Mouse (Mus musculus) adrenal gland, postnatal 25 days (tissue): ENCODE results near the gene Armc8. TPM values are rescaled to one million over a fixed set of nuclear protein-coding genes. Genes with fewer than 3 reads are reported as not detected.
A peak's percentile ranks its signal among the peaks of the same experiment; 100 is the strongest.

Experiments
- DNase-seq: peaks from one replicate; pipeline ENCODE4 v3.0.0; 2021; ENCODE audit warnings: mixed read lengths
- total RNA-seq: library from RNA; stranded (reverse); gene quantifications from 2 replicates; pipeline ENCODE4 v1.2.3, GENCODE M21; 2021

Armc8 gene
- total RNA-seq, 1 experiment from 2014 or later: 50.0 TPM

- no peak for DNase-seq
These were observed 62.8 kb downstream of the Armc8 start for GRCm38 (mm10) chr9:99505875-99506274.

DNA sequence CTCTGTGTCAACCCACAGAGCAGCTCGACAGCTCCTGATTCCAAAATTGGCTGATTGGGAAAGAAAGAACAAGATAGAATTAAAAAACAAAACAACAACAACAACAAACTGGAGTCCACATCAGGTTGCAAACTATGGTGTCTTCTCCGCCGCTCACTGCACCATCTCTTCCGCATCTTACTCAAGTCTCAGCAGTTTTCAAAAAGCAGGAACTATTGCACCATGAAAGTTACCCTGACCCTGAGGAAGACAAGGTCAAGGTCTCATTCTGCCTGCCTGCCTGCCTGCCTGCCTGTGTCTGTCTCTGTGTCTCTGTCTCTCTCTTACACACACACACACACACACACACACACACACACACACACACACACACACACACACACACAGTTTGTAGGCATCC, 69.4 kb downstream of the Armc8 start:
- DNase-seq: no peak

- DNase-seq: no peak
These were observed 76.0 kb downstream of the Armc8 start for GRCm38 (mm10) chr9:99492634-99493200.

GRCm38 (mm10) chr9:99491050-99491449, 77.6 kb downstream of the Armc8 start:
- no peak for DNase-seq

- no peak for DNase-seq
These were observed 80.9 kb downstream of the Armc8 start for GRCm38 (mm10) chr9:99487841-99488240.

GRCm38 (mm10) chr9:99487126-99487695, 81.5 kb downstream of the Armc8 start:
- DNase-seq: no peak

GRCm38 (mm10) chr9:99485144-99485543, 83.6 kb downstream of the Armc8 start:
- DNase-seq: no peak

- DNase-seq: no peak
These were observed 84.1 kb downstream of the Armc8 start for GRCm38 (mm10) chr9:99484632-99485031.

DNA sequence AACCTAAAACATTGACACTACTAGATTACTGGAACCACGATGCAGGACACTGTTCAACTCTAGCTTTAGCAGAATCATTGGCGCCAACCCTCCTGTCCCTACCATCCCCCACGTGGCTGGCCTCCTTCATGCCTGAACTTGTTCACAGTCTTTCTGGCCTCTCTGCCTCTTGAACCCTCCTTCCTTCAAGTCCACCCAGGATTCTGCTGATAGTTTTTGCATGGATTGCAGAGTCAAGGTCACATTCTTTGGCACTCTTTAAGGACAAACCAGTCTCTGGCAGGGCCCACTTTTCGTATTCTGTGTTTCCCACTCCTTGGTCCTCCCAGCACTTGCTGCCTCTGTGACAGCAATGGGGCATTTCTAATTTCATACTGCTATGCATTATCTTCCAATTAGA, 85.5 kb downstream of the Armc8 start:
- peak; percentile 28 for DNase-seq

DNA sequence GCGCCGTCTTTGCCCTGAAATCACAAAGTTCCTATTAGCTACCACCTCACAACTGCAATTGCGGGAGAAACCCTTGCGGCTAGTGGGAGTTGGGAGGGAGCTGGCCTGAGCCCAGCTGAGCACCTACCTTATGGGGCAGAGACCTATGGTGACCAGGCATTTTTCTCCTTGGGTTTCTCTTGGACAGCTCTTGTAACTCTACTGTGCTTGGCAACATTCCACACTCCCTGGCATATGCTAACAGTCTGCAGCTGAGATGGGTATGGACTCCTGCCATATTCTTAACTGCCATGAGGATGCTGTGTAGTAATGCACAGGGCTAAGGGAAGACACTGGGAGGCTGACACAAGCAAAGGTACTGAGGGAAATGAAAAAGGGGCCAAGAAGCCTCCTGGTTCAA, 87.9 kb downstream of the Armc8 start:
- DNase-seq: peak; percentile 15

DNA sequence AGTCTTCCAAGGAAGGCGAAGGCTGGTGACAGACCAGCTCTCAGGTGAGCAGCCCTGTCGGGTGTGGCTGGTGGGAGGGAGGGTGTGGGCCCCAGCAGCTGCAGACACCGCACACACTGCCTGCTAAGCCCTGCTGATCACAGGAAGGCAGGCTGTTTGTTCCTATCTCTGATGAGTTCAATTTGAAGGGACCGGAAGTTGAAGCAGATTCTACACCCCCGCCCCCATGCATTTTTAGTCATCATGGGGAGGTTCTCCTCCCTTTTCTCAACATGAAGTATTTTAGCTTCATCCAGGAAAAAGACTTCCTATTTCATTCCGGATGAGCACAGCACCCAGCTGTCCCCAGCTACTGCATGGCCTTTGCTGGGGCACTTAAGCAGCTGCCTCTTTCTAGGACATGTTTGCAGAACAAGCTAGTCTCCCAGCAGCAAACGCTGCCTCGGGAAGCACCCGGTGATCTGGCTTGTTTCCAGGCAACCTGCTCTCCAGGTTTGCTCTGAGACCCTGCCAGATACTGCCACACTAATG, 89.5 kb downstream of the Armc8 start:
- no peak for DNase-seq

DNA sequence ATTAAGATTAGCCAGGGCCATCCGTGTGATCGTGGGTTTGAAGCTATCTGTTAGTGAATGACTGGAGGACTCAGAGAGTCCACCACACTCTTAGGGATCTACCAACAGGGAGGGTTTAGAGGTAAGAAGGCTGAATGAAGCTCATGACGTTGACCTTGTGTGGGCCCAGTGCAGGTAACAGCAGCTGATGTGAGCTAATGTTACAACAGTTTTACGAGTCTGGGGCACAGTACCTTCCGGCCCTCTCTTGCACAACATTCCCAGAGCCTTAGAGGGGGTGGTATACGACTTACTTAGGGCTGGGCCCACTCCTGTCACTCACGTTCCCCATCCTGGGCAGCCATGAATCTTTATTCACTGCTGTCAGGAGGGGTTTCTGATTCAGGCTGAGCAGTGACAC, 97.4 kb downstream of the Armc8 start:
- DNase-seq: no peak

GRCm38 (mm10) chr9:99470347-99471092, 98.2 kb downstream of the Armc8 start:
- no peak for DNase-seq

DNA sequence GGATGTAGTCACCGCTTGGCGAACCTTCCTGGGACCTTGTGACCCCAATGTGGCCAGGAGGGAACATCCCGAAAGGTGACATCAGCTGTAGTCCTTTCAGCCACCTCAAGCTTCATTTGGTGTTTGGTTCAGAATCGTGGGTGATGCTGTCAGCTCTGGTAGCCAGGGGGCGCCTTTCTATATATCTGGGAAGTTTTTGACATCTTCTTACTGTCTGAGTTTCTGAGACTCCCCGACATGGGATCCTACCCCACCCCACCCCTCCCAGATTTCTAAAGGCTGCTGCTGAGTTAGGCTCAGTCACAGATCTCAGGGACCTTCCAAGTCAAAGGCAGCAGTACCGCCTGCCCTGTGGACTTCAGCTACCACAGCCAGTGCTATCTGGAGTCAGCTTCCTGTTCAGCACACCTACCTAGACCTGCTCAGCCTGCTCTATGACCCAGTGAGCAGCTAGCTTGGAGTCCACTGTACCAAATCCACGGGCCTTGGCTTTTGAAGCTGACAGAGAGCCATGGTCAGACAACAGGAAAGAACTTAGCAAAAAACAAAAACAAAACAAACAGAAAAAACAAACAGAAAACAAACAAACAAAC, 98.9 kb downstream of the Armc8 start:
- peak; percentile 39 for DNase-seq

DNA sequence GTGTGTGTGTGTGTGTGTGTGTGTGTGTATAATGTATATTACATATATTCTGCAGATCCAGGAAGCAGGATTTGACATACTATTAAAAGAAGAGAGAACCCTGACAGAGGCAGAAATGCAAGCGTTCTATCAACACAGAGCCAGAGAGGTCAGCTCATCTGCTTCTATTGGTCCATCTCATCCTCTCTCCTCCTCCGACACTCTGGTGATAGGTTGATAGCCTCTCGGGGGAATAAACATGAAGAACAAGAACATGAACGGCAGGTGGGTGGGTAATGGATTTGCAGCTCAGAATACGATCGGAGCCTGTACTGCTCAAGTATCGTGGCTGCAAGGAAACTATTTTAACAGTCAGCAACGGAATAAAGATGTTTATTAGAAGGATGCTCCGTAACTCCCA, 100.1 kb downstream of the Armc8 start:
- no peak for DNase-seq

- no peak for DNase-seq
These were observed 103.8 kb downstream of the Armc8 start for GRCm38 (mm10) chr9:99464876-99465275.

GRCm38 (mm10) chr9:99459730-99460129, 109.0 kb downstream of the Armc8 start:
- no peak for DNase-seq

GRCm38 (mm10) chr9:99458529-99459208, 110.0 kb downstream of the Armc8 start:
- peak; percentile 77 for DNase-seq

- DNase-seq: no peak
These were observed 114.5 kb downstream of the Armc8 start for GRCm38 (mm10) chr9:99454211-99454610.

DNA sequence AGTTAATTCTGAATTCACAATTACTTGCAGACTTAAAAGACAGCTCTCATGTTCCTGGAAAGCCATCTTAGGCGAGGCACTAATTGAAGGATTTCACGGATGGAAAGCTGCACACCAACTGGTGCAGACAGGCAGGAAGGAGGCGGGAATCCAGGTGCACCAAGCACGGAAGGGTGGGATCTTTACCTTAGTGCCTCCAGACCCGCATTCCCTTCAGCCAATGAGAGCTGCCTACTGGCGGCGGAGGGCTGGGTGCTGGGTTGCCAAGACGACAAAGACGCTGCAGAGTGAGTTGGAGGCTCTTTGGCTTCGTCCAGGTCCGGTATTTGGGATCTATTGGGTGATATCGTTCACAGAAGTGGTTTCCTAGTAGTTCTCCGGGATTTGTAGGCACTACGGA, 117.5 kb downstream of the Armc8 start, which contains the start of gene Nme9:
Gene Nme9, plus strand, starts transcription at position 315 of the 400 bp plus-strand sequence.
- DNase-seq: no peak

DNA sequence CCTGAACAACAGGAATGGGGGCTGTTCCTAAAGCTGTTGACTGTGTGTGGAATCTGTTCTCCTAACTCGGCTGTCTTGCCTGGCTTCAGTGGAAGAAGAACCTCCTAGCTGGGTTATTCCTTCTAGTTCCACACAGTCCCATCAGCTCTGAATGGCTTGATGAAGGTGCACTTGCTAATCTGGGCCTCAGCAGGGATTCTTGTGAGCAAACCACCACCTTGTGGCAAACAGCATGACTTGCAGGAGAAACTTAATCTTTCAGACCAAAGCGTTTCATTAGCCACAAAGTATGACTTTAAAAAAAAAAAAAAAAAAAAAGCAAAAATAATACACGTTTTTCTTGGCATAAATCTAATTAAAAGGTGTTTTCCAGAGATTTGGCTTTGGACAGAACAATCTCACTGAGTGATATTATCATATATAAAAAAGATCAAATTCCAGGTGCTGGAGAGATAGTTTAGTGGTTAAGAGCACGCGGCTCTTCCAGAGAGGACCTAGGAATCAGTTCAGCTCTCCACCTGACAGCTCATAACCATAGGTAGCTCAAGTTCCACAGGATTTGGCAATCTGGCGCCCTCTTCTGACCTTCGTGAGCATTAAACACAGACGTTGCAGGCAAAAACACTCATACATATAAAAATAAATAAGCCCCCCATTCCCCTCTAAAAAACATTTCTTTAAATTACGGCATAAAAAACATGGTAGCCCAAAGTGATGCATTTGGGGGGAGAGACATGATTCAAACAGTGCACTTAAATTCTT, 118.6 kb downstream of the Armc8 start:
- no peak for DNase-seq

DNA sequence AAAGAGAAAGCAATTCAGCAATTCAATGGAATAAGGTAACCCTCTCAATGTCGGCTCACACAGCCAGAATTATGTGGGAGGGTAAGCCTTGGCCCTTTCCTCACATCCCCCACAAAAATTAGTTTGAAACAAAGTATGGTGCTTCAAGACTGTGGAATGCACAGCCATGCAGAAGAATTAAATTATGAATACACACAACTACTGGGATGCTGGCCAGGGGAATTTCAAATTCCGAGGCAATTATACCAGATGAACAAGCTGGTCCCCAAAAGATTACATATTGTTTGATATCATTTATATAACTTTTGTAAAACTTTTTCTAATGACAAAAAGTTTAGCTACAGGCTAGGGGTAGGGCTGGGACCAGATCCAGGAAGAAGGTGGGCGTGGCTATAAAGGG, 121.4 kb downstream of the Armc8 start:
- DNase-seq: no peak
